Mouse (Mus musculus) cerebellum, postnatal 10 days (tissue): ENCODE measurements around the gene Ufsp1.
A peak's percentile ranks its signal among the peaks of the same experiment; 100 is the strongest.

Source experiments
- DNase-seq, 2 experiments: peaks; one replicate each; pipeline ENCODE4 v3.0.0; 2021; ENCODE audit warnings: mixed read lengths in 2 of 2

Ufsp1 gene

DNA sequence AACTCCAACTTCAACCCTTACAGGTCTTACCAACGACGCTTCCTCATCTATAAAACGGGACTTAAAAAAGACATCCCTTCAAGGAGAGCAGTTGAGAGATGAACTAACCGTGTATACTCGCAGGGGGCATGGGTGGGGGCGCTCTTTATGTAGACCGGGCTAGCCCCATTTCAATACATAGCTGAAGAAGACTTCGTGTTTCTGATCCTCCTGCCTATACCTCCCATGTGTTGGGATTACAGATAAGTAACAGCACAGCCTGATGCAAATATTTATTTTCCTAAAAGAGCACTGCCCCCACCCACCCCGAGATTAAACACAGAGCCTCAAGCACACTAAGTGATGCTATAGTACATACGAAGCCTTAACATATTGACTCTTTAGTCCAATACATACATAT, 39.9 kb downstream of the Ufsp1 start:
- DNase-seq: no peak

DNA sequence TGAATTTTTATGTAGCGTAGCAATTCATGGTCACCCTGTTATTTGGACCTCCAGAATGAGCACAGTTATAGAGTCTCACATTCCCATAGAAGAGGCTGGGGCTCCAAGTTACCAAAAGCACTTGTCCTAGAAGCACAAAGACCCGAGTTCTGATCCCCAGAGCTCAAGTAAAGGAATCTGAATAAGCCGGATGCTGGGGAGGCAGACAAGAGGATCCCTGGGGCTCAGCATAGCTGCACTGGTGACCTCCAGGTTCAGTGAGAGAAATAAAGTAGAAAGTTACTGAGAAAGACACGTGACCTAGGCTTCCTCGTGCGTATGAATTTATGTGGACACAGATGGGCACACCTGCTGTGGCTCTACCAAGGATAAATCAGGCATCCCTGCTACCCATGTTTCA, 40.6 kb downstream of the Ufsp1 start:
- no peak for DNase-seq

DNA sequence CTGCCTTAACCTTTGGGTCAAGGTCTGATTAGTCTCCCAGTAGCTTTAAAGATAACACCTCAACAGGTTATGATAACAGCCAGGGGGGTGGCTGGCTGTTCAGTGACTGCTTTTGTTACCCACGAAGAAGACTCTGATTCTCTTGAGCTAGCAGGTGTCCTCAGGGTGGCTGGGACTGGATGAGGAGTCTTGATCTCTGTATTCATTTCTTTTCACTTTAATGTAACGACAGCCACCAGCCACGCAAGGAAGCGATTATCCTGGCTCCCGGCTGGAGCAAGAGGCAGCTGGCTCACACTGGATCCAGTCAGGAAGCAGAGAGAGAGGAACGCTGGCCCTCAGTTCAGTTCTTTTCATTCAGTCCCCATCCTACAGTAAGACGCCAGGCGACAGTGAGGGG, 42.8 kb downstream of the Ufsp1 start:
- DNase-seq: no peak

DNA sequence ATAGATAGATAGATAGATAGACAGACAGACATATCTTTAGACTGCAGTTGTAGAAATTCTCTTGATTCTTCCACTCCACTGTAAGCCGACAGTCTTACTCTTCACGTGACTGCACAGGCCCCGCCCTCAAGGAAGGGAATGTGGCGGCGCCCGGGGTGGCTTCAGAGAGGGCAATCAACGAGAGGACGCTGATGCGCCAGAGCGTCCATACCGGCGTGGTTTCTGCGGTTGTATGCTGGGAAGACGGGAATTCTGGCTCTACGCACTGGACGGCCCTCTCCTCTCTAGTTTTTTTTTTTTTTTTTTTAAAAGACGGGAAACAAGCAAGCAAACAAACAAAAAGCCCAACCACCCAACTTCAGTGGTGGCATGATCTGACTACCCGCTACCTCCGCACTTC, 43.8 kb downstream of the Ufsp1 start:
- peak; percentile 95 to 97 for DNase-seq

DNA sequence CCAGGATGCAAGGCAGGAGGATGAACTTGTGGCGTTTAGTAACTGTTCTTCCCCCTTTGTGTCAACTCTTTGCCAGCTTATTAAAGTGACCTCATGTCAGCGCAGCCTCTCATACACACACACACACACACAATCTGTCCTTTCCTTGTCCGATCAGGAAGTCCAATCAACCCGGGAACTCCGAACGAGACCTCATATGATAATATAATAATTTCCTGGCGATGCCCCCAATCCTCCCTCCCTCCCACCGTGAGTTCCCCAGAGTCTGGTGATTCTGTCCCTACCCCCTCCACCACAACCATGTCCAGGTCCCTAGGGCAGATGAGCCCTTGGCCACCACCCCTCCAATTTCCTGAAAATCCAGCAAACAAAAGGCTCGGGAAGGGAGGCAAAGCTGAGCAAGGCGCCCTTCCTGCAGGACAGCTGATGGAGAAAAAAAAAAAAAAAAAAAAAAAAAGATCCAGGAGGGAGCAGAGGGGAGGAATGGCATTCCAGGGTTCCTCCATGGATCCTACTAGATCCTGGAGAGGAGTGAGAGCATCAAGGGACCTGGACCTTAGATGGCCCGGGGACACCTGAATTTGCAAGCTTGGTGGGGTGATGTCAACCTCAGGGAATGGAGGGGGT, 44.3 kb downstream of the Ufsp1 start:
- peak; percentile 72 to 79 for DNase-seq

DNA sequence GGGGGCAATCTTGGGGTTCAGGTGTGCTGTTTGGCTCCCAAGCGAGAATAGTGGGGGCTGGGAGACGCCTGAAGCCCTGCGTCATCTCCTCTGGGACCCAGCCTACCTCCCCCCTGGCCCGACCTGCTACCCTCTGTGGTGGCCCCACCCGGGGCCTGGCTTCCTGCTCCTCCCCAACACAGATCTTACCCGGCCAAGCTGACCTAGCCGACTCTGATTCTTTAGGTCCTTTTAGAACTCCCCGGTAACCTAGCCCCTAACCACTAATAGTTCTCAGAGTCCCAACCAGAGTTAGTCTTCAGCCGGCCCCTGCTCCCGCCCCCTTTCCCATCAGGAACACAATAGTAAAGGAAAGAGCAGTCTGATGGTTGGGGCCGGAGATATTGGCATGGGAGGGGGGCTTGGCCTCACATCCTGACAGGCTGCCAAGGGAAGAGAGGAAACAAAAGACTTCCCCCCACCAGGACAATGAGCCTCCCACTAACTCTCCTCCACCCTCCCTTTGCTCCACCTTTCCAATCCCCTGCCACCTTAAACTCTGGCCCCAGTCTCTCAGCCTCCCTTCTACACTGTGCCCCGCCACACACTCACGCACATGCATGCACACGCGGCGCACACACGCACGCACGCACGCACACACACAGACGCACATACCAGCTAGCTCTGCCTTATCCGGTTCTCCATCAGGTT, 45.0 kb downstream of the Ufsp1 start:
- DNase-seq: peak; percentile 67 to 68

DNA sequence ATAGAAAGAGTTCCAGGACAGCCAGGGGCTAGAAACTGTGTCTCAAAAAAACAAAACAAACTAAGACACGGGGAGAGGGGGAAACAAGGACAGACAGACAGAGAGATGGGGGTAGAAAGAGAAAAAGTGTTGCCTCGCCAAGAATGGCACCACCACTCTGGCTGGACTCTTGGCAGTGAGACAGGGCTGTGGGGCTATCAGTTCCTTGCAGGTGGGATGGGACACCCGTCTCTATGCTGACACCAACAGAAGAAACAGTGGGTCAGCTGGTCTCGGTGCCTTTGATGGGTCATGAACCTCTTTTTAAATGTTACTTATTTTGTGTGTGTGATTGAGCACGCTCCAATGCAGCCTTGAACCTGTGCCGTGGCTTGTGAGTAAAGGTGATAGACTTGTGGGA, 45.8 kb downstream of the Ufsp1 start:
- no peak for DNase-seq

DNA sequence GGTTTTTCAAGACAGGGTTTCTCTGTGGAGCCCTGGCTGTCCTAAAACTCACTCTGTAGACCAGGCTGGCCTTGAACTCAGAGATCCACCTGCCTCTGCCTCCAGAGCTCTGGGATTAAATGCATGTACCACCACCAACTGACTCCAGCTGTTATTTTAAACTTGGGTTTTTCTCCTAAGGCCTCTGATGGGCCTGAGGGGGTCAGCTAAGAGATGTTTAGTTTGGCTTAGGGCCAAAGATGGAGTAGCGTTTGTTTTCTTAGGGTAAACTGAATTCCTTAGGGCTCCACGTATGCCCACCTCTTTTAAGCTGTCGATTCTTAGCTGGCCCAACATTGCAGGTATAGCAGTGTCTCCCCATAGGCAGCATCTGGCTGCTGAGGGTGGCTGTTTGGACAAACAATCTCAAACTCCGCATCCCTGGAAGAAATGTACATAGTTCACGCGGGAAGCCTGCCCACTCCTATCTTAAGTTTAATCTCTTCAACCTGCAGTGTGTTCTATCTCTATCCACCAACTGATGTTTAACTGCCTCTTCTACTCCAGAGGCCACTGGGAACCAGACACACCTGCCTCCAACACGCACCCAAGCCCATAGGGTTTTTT, 48.1 kb downstream of the Ufsp1 start:
- no peak for DNase-seq

DNA sequence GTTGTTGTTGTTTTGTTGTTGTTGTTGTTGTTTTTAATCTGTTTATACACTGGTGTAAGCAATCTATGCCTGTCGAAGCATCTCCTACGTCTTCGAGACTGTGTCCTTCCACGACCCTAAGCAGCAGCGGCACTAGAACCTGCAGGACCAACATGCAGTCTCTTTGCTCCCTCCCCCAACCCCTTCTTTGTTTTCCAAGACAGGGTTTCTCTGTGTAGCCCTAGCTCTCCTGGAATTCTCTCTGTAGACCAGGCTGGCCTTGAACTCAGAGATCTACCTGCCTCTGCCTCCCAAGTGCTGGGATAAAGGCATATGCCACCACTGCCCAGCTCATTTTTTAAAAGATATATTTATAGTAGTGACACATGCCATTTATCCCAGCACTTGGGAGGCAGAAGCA, 49.0 kb downstream of the Ufsp1 start:
- DNase-seq: no peak

DNA sequence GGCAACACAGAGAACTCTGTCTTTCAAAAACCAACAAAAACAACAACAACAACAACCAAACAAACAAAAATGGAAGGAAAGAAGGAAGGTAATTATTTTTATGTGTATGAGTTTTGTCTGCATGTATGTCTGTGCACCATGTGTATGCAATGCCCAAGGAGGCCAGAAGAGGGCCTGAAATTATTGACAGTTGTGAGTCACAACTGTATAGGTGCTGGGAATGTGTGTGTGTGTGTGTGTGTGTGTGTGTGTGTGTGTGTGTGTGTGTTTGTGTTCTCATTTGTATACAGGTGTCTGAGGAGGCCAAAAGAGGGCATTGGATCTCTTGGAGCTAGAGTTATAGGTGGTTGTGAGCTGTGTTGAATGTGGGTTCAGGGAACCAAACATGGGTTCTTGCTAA, 49.4 kb downstream of the Ufsp1 start:
- no peak for DNase-seq
